Mouse (Mus musculus) CD4-positive, CD25-positive, alpha-beta regulatory T cell, adult 9 weeks (primary cell): ENCODE results near the gene Gnpat. TPM values are rescaled to one million over a fixed set of nuclear protein-coding genes. Genes with fewer than 3 reads are reported as not detected.

Source experiments
- polyA plus RNA-seq: library from polyadenylated mRNA; unstranded; fragments of 100-300 nt; shearing (Covaris generic); gene quantifications from one replicate; pipeline ENCODE4 v1.2.1, GENCODE M21; 2017

The Gnpat gene
- 98.6 TPM for polyA plus RNA-seq

DNA sequence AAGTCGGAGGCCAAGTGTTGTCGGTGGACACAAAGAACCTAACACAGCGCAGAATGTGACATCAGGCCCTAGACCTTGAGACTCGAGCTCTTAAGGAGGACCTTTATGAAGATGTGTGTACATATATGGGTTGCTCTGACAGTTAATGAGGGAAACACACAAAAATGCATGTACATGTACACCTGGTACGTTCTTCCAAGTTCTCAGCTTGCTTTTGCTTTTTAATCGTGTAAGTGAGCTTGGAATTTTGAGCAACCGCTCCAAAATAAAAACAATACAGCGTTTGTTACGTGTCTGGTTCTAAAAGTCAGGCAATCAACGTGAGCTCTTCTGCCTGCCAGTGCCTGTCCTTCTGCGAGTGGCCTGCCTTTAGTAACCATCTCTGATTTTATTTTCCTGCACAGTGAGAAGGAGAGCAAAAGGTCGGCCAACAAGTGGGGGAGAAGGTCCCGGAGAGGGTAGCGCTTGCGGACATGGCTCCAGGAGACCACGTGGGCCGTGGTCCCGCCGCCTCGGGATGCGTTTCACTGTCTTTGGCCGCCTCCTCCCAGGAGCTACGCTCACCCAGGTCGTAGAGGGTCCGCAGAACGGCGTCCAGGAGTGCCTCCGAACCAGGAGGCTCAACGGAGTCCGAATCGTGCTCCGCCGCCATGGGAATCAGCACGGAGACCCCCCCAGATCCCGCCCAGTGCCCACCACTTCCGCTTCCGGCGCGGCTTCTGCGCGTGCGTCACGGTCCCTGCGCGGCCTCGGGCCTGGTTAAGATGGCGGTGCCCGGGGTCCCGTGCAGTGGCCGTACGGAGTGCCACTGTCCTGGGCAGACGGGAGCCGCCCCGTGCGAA lies at the start of gene Gnpat, which contains the start of gene 2810004N23Rik:
Gene Gnpat (plus strand): TSS at position 713 of the 842 bp plus-strand sequence.
Gene 2810004N23Rik (minus strand): TSS at position 800 of the 842 bp plus-strand sequence.

DNA sequence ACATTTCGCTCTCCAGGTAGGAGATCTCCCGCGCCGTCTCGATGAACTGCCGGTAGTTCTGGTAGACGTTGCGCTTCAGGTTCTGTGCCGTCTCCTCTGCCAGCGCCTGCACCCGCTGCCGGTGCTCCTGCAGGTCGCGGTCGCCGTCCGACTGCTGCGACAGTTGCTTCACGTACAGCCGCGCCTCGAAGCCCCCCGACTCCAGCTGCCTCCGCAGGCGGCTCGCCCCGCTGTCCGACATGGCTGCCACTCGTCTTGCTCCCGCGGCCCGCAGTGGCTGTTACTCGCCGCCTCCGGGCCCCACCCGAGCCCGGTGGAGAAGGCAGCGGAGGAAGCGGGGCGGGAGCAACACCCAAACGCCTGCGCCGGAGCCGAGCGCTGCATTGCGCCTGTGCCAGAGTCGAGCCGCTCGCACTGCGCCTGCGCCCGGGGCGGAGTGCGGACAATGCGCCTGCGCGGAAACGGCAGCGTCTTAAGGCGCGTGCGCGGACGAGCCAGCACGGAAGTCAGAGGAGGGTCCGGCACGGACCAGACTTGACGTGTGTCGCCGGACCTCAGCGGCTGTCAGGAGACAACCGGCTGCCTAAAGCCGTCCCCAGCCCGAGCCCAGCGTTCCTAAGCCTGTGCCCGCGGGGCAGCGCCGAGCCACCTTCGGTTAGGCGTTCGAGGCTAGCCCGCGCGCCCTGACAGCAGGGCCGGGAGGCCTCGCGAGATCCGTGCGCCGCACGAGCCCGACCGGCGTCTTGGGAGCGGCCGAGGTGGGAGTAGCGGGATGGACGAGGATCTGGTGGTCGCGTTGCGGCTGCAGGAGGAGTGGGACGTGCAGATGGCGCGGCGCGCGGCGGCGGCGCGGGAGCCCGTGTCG lies 34.8 kb downstream of the Gnpat start, which contains the start of the genes Exoc8 and Sprtn:
Gene Exoc8 (minus strand): TSS at position 320 of the 865 bp plus-strand sequence.
Gene Sprtn (plus strand): TSS at position 501 of the 865 bp plus-strand sequence.

Other genes with a start within 250 kb of the Gnpat start
- gene 2310022B05Rik, start 199.7 kb upstream of the Gnpat start, polyA plus RNA-seq = 0.73 TPM
- gene Ttc13, start 141.1 kb upstream of the Gnpat start, polyA plus RNA-seq = 27.0 TPM
- gene Arv1, start 140.9 kb upstream of the Gnpat start, polyA plus RNA-seq = 29.9 TPM
- 0.88 TPM for gene Fam89a, start 111.2 kb upstream of the Gnpat start, polyA plus RNA-seq
- 0.04 TPM for gene Trim67, start 69.9 kb upstream of the Gnpat start, polyA plus RNA-seq
- 39.0 TPM for gene 2810004N23Rik, start 87 bp downstream of the Gnpat start, polyA plus RNA-seq
- gene Exoc8, start 34.7 kb downstream of the Gnpat start, polyA plus RNA-seq = 2.5 TPM
- 2.8 TPM for gene Sprtn, start 34.9 kb downstream of the Gnpat start, polyA plus RNA-seq
- 4.9 TPM for gene Egln1, start 86.3 kb downstream of the Gnpat start, polyA plus RNA-seq
- gene Tsnax, start 150.0 kb downstream of the Gnpat start, polyA plus RNA-seq = 34.3 TPM
- gene Disc1, start 191.2 kb downstream of the Gnpat start, polyA plus RNA-seq = 0.48 TPM